Mouse (Mus musculus) kidney, adult 9 months (tissue): Measurements from ENCODE around the gene Elmo1.

Source experiments
- DNase-seq: peaks from one replicate; pipeline ENCODE4 v3.0.0; 2022

The Elmo1 gene

DNA sequence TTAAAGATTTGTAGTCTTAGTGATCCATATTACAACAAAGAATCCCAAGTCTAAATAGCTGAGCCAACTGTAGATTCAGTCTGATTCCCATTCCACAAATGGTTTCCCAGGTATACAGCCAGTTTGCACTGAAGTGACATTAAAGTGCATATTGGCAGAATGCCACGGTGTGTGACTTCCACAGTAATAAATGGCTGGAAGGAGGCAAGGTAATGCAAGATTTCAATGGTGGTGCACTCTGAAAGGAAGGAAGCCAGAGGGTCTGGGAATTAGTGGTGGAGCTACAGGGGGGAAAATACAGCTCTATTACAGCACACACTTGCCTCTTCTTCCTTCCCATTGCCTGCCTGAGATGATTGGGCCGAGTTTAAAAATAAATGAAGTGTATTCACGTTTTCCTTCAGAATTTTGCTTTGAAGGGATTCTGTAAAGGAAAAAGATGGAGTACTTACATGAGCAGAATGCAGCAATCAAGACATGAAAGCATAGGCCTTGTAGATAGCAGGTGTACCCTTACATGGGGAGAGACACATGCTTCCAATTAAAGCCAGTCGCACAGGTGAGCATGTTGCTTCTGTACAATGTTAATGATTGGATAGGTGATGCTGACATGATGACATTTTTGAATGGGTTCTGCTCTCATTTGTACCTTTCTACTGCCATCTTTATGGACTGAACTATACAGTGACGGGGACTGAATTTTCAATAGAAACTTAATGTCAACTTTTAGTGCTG, 400.6 kb downstream of the Elmo1 start:
- no peak for DNase-seq

GRCm38 (mm10) chr13:20491666-20492065, 401.3 kb downstream of the Elmo1 start:
- no peak for DNase-seq

DNA sequence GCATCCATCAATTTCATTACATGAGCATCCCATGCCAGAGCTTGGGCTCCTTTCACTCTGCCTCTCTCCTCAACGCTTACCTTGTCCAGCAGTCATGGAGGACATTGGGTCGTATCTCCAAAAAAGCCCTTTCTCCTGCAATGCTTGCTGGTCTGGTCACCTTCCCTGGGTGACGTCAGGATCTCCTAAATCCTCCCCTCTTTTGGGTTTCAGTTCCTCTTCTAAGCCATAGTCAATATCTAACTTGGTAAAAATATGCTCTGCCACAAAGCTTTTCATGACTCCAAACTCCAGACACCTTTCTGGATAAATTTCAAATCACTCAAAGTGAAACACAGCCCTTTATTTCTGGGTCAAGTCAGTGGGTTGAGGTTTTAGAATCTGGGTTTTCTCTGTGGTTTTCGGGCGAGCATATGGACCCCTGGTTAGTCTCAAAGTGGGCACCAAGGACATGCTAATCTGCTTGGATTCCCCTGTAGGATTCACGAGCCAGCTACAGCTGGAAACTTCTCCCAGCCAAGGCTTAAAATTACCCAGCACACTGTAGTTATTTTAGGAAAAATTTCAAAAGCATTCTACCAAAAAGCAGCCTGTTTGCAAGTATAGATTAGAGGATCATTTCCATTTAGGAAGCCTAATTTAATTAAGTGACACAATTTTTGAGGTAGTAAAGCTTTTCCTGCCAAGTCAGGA, 403.8 kb downstream of the Elmo1 start:
- DNase-seq: no peak

- no peak for DNase-seq
Measured at GRCm38 (mm10) chr13:20501923-20502322, 411.5 kb downstream of the Elmo1 start.

DNA sequence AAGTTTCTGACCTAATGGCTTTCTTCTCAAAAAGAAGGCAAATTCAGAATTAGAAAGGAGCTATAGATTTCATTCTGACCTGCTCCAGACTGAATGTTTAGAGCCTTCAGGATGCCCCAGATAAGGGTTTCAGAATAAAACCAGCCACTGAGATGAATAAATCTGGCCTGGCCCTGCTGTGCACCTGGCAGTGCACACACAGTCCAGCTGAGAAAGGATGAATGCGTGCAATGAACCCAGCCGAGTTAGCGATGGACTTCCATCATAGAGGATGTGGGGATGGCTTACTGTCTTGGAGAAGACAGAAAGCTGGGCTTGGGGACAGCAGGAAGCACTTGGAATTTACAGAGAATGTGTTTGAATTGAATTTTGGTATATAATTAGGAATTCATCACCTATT, 413.0 kb downstream of the Elmo1 start:
- no peak for DNase-seq

DNA sequence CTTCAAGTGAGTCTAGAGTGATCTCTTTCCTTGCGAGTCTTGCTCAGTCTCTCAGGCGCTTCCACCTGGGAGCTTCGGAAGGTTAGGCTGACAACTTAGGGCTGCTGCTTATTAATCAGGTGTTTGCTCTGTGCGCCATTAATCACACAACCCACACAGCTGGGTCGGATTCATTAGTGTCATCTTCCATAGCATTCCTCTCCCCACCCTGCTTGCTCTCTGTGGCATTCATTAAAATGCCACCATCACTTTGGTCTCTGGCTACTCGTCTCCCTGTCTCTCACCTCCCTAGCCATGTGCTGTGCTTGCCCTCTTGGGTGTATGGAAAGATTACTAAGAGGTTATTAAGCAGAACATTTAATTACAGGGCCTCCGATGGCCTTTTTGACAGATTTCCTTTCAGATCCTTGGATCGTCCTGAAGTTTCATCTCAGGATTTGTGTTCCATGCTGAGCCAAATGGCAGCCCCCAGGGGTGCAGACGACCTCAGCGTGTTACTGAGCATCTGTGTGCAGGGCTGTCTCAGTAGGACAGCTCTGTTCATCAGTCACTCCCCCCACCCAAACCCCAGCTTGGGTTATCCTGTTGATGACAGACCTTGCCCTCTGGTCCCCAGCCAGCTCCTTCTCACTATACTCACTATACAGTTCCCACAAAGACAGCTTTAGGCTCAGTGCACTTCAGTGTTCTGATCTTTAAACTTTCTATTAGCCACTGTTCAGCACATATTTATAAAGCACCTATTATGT, 417.2 kb downstream of the Elmo1 start:
- no peak for DNase-seq

- DNase-seq: no peak
Measured at GRCm38 (mm10) chr13:20511026-20511425, 420.6 kb downstream of the Elmo1 start.

- no peak for DNase-seq
Measured at GRCm38 (mm10) chr13:20512317-20513240, 422.2 kb downstream of the Elmo1 start.

GRCm38 (mm10) chr13:20514721-20515120, 424.3 kb downstream of the Elmo1 start:
- DNase-seq: no peak

- no peak for DNase-seq
Measured at GRCm38 (mm10) chr13:20516096-20516495, 425.7 kb downstream of the Elmo1 start.

GRCm38 (mm10) chr13:20517702-20518101, 427.3 kb downstream of the Elmo1 start:
- no peak for DNase-seq

GRCm38 (mm10) chr13:20521492-20521891, 431.1 kb downstream of the Elmo1 start:
- DNase-seq: no peak

- peak; percentile 58 for DNase-seq
Measured at GRCm38 (mm10) chr13:20523671-20524070, 433.3 kb downstream of the Elmo1 start.

DNA sequence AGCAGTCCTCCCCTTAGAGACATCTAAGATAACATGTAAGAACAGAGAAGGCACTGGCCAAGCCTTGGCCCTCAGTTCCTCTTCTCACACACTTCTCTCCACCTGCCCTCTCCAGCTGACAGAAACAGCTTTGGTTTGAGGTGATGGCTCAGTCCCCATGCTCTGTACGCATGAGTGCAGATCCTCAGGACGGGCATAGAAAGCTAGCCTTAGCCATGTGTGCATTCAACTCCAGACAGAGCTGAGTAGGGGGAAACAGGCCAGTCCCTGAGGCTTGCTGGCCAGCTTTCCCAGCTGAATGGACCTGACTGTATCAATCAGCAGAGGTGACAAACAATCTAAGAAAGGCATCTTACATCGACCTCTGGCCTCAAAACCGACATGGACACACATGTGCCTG, 435.4 kb downstream of the Elmo1 start:
- DNase-seq: no peak

DNA sequence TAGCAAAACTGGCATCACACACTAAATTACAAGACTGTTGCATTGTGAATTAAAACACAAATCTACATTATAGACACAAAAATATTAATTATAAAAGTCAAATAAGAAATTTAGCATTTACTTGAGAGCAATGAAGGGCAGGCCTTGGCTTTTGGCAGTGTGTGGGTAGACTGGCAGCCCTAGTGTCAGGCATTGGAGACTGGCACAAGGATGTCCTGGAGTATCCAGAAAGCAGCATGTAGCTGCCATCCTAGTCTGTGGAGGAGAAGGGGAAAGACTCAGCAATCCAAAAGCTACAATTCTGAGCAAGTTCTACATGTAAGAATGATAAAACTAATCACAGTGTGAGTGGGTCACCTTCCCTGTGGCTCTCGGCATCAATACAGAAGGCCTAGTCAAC, 446.7 kb downstream of the Elmo1 start:
- no peak for DNase-seq

DNA sequence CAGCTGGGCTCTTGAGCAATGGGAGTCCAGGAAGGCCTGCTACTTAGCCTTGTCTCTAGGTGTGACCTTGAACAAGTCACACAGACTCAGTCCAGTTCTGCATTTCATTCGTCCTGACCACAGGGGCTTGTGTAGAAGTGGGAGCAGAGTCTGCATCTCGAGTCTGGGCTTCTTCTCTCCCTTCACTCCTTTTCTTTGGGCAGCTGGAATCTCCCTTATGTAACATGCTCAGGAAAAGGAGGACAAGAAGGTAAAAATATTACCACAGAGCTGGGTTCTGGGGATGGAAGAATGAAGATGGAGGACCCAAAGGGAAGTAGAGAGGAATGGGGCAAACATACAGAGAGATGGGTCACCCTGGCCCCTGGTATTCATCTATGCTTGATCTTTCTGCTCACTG, 447.1 kb downstream of the Elmo1 start:
- no peak for DNase-seq

DNA sequence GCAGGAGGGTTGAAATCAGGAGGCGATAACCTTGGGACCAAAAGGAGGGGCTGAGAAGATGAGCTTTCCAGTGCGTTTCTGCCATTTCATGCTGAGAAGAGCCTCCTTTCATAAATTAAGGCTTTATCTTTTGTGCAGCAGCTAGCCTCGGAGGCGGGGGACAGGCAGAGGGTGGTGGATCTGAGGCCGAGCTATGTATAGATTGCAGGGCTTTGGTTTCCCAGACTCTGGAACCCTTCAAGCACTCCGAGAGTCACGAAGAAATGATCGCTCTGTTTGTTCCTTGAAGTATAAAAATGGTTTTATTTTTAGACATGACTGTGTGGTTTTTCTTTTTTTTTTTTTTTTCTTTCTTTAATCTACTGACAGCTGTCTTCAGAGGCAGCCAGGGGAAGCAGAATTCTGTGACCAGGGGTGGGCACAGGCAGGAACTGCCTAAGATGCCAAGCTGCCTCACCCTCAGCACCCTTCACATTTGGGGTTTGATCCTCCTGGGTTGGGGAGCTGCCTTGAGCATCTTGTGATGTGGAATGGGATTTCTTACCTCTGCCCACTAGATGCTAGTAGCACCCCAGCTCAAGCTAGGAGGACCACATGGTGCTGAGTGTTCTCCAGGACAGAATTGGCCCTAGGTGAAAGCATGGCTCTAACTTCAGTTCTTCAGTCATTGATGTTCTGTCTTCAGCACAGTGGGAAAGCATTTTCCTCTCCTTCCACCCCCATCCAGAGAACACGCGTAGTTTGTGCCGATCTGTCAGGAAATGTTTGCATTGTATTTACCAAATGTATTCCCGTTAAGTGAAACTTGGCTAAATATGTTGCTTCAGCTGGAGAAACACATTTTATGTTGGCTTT, 448.0 kb downstream of the Elmo1 start:
- DNase-seq: no peak

DNA sequence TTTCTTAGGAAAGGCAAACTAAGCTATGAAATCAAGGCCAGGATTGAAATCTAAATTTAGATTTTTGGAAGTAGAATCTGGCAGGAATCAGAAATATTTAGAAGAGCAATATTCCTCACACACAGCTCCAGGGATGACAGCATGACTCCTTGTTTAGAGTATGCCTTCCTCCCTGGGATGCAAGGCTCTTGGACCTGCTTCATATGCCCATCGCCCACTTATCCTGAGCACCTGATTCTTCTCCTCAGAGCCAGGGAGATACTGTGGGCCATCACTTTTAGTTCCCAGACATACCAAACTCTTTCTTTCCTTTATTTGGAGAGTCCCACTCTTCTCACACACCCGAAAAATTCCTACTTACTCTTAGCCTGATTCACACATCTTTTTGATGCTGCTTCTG, 449.2 kb downstream of the Elmo1 start:
- no peak for DNase-seq

DNA sequence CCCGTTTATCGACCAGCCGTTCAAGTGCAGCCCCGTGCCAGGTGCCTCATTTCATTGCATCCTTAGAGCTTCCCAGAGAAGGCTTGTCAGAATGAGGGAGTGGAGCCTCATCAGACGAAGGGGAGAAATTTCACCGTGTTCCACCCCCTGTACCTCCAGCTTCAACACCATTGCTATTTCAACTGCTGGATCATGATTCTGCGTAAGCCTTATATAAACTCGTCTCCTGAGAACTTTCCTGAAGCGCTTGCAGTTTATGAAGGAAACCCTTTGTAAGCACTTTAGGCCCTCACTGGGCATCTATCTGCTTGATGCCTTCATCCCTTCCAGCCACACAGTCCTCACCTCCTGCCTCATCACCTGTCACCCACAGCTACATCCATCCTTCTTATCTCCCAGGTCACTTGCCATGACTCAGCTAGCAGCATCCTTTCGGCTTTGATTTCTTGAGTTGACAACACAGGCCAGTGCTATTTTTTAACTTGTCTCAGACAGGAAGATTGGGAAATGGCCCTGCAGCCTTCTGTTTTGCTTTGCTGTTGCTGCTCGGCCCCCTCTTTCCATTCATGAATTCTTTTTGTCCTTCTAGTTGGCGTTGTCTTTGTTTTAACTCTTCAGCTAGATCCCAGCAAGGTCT, 456.3 kb downstream of the Elmo1 start:
- DNase-seq: no peak

- DNase-seq: no peak
Measured at GRCm38 (mm10) chr13:20549983-20550382, 459.6 kb downstream of the Elmo1 start.

GRCm38 (mm10) chr13:20551559-20551958, 461.2 kb downstream of the Elmo1 start:
- DNase-seq: no peak
